Mouse (Mus musculus): ENCODE measurements around the gene Cdh18. TPM values are rescaled to one million over a fixed set of nuclear protein-coding genes. Genes with fewer than 3 reads are reported as not detected.

Gene Cdh18
- polyA plus RNA-seq, 1 experiment: not detected

GRCm38 (mm10) chr15:23378016-23378750, 829.4 kb downstream of the Cdh18 start:
- Histone ChIP-seq H3K9me3 (ENCODE audit: control insufficient read depth, low read length) (peaks cover under 1% of the 10 kb centered on the region; the same call in 1 of the 2 replicates), H3K4me1 (ENCODE audit: control insufficient read depth) (no peaks in the 10 kb centered on the region), H3K36me3 (ENCODE audit: control insufficient read depth) (no peaks in the 10 kb centered on the region), H3K4me3 (replicated peaks) (no peak overlapping the region), H3K27me3 (ENCODE audit: control insufficient read depth) (no peaks in the 10 kb centered on the region)
- TF ChIP-seq TAL1 (IDR thresholded peaks at IDR 0.05; ENCODE audit: low read length): no peak
- no peak for TF ChIP-seq GATA1 (IDR thresholded peaks at IDR 0.05; ENCODE audit: low read length)

GRCm38 (mm10) chr15:23385816-23386215, 837.0 kb downstream of the Cdh18 start:
- no peak overlapping the region for H3K4me3 ChIP-seq (replicated peaks)
- no peaks in the 10 kb centered on the region for H3K36me3 ChIP-seq (ENCODE audit: control insufficient read depth)
- peaks cover 3% of the 10 kb centered on the region; the same call in 1 of the 2 replicates for H3K9me3 ChIP-seq (ENCODE audit: control insufficient read depth, low read length)
- no peak for TF ChIP-seq GATA1 (IDR thresholded peaks at IDR 0.05; ENCODE audit: low read length)
- no peak for TF ChIP-seq TAL1 (IDR thresholded peaks at IDR 0.05; ENCODE audit: low read length)
- H3K4me1 ChIP-seq (ENCODE audit: control insufficient read depth): no peaks in the 10 kb centered on the region
- H3K27me3 ChIP-seq (ENCODE audit: control insufficient read depth): no peaks in the 10 kb centered on the region

DNA sequence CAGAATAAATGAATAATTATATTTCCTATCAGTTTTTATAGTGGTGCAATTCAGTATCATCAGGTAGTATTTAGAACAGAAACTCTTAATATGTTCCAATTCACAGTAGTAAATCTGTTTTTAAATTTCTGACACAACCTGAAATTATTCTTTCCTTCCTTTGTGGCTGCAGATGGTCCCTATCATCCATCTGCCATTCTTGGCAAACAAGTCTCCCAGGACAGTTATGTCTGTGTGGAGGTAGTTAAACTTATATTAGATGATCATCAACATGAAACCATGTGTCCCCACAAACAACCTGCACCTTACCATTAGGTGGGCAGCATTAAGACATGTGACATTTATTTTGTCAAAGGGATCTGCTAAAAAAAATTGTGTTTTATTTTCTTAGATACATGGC, 847.8 kb downstream of the Cdh18 start:
- no peaks in the 10 kb centered on the region for H3K4me1 ChIP-seq (ENCODE audit: control insufficient read depth)
- H3K27me3 ChIP-seq (ENCODE audit: control insufficient read depth): no peaks in the 10 kb centered on the region
- TF ChIP-seq GATA1 (IDR thresholded peaks at IDR 0.05; ENCODE audit: low read length): no peak
- no peak for TF ChIP-seq TAL1 (IDR thresholded peaks at IDR 0.05; ENCODE audit: low read length)
- no peaks in the 10 kb centered on the region for H3K36me3 ChIP-seq (ENCODE audit: control insufficient read depth)
- H3K4me3 ChIP-seq (replicated peaks): no peak overlapping the region
- no peaks in the 10 kb centered on the region for H3K9me3 ChIP-seq (ENCODE audit: control insufficient read depth, low read length)

- H3K4me1 ChIP-seq (ENCODE audit: control insufficient read depth): no peaks in the 10 kb centered on the region
- no peaks in the 10 kb centered on the region for H3K9me3 ChIP-seq (ENCODE audit: control insufficient read depth, low read length)
- no peaks in the 10 kb centered on the region for H3K36me3 ChIP-seq (ENCODE audit: control insufficient read depth)
- H3K27me3 ChIP-seq (ENCODE audit: control insufficient read depth): no peaks in the 10 kb centered on the region
- TF ChIP-seq GATA1 (IDR thresholded peaks at IDR 0.05; ENCODE audit: low read length): no peak
- no peak for TF ChIP-seq TAL1 (IDR thresholded peaks at IDR 0.05; ENCODE audit: low read length)
- H3K4me3 ChIP-seq (replicated peaks): no peak overlapping the region
Observed at GRCm38 (mm10) chr15:23403792-23404191, 855.0 kb downstream of the Cdh18 start.

- TF ChIP-seq TAL1 (IDR thresholded peaks at IDR 0.05; ENCODE audit: low read length) (no peak), GATA1 (IDR thresholded peaks at IDR 0.05; ENCODE audit: low read length) (no peak)
- no peaks in the 10 kb centered on the region for H3K36me3 ChIP-seq (ENCODE audit: control insufficient read depth)
- no peaks in the 10 kb centered on the region for H3K27me3 ChIP-seq (ENCODE audit: control insufficient read depth)
- no peaks in the 10 kb centered on the region for H3K4me1 ChIP-seq (ENCODE audit: control insufficient read depth)
- H3K9me3 ChIP-seq (ENCODE audit: control insufficient read depth, low read length): peaks cover 3% of the 10 kb centered on the region; the same call in 1 of the 2 replicates
- H3K4me3 ChIP-seq (replicated peaks): no peak overlapping the region
Observed at GRCm38 (mm10) chr15:23408256-23408655, 859.4 kb downstream of the Cdh18 start.

DNA sequence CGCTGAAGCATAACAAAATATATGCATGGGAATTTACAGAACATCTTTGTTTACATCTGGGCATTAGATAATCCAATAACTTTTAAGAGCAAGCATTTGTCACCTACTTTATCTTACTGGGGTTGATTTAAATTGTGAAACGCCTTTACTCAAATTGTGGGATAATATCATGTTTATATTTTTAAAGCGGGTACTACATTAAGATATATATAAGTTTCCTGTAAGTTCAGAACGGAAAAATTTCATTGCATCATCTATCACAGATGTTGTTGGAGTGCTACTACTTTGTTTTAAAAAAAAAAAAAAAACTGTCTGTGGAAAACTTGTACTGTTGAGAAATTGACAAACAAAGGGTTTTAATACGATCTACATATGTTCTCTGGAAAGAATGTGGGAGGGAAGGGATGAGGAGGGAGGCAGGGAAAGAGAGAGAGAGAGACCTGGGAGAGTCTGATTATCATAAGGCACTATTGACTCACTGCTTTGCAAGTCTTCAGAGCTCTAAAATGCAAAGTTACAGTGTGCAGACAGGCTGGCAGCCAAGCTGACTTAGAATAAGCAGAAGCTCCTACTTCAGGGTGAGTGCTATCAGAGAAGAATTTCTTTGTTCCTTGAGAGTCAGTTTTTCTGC, 867.7 kb downstream of the Cdh18 start:
- TF ChIP-seq TAL1 (IDR thresholded peaks at IDR 0.05; ENCODE audit: low read length) (no peak), GATA1 (IDR thresholded peaks at IDR 0.05; ENCODE audit: low read length) (no peak)
- no peaks in the 10 kb centered on the region for H3K4me1 ChIP-seq (ENCODE audit: control insufficient read depth)
- no peak overlapping the region for H3K4me3 ChIP-seq (replicated peaks)

DNA sequence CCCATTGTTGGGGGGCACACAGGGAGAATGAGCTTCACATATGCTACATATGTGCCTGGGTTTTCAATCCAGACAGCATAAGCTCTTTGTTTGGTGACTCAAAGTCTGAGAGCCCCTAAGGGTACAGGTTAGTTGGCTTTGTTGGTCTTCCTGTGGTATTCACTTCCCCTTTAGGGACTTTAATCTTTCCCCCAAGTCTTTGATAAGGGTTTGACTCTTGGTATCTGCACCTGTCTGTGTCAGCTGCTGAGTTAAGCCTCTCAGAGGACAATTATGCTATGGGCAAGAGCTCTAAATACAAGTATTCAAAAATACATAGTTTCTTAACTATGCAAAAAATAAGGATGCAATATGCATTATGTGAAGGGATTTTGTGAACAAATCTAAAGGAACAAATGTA, 869.3 kb downstream of the Cdh18 start:
- H3K36me3 ChIP-seq (ENCODE audit: control insufficient read depth): no peaks in the 10 kb centered on the region
- no peaks in the 10 kb centered on the region for H3K27me3 ChIP-seq (ENCODE audit: control insufficient read depth)
- H3K4me1 ChIP-seq (ENCODE audit: control insufficient read depth): no peaks in the 10 kb centered on the region
- no peaks in the 10 kb centered on the region for H3K9me3 ChIP-seq (ENCODE audit: control insufficient read depth, low read length)
- H3K4me3 ChIP-seq (replicated peaks): no peak overlapping the region
- TF ChIP-seq TAL1 (IDR thresholded peaks at IDR 0.05; ENCODE audit: low read length): no peak
- TF ChIP-seq GATA1 (IDR thresholded peaks at IDR 0.05; ENCODE audit: low read length): no peak

More for the DNA sequence above, 867.7 kb downstream of the Cdh18 start:
- H3K36me3 ChIP-seq (ENCODE audit: control insufficient read depth): no peaks in the 10 kb centered on the region
- H3K27me3 ChIP-seq (ENCODE audit: control insufficient read depth): no peaks in the 10 kb centered on the region
- H3K9me3 ChIP-seq (ENCODE audit: control insufficient read depth, low read length): peaks cover 3% of the 10 kb centered on the region; the same call in 1 of the 2 replicates

DNA sequence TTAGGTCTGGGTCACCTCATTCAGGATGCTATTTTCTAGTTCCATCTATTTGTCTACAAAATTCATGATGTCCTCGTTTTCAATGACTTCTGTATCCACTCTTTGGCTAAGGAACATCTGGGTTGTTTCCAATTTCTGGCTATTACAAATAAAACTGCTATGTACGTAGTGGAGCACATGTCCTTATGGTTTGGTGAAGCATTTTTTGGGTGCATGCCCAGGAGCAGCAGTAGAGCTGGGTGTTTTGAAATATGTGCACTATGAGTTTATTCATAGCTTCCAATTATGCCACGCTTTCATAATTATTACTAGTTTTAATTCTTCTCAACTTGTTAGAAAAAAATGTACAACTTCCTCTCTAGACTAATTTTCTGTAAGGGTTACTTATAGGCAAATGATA, 871.2 kb downstream of the Cdh18 start:
- Histone ChIP-seq H3K9me3 (ENCODE audit: control insufficient read depth, low read length) (no peaks in the 10 kb centered on the region), H3K27me3 (ENCODE audit: control insufficient read depth) (no peaks in the 10 kb centered on the region), H3K4me3 (replicated peaks) (no peak overlapping the region), H3K4me1 (ENCODE audit: control insufficient read depth) (no peaks in the 10 kb centered on the region), H3K36me3 (ENCODE audit: control insufficient read depth) (no peaks in the 10 kb centered on the region)
- no peak for TF ChIP-seq TAL1 (IDR thresholded peaks at IDR 0.05; ENCODE audit: low read length)
- no peak for TF ChIP-seq GATA1 (IDR thresholded peaks at IDR 0.05; ENCODE audit: low read length)

DNA sequence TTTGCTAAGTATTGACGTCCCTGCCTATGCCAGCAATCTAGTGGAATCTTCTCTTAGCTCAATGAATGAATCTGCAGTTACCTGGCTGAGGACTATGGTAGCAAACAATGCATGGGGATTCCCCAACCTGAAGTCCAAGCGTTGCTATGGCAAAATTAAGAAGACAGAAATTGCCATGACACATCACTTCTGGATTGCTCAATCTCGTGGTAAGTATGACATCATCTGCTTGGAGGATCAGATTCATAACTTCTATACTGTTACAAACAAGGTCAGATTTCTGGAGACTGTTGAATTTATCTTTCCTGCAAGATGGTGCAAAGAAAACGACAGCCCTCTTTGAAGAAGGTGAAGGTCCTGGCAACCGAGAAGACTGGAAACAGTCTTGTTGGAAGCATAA, 881.2 kb downstream of the Cdh18 start:
- Histone ChIP-seq H3K4me1 (ENCODE audit: control insufficient read depth) (no peaks in the 10 kb centered on the region), H3K27me3 (ENCODE audit: control insufficient read depth) (no peaks in the 10 kb centered on the region), H3K36me3 (ENCODE audit: control insufficient read depth) (no peaks in the 10 kb centered on the region), H3K4me3 (replicated peaks) (no peak overlapping the region), H3K9me3 (ENCODE audit: control insufficient read depth, low read length) (no peaks in the 10 kb centered on the region)
- TF ChIP-seq GATA1 (IDR thresholded peaks at IDR 0.05; ENCODE audit: low read length) (no peak), TAL1 (IDR thresholded peaks at IDR 0.05; ENCODE audit: low read length) (no peak)
